Mouse (Mus musculus) testis, adult 2 months (tissue): ENCODE measurements around the gene Krt20.

Experiments used
- CTCF ChIP-seq: fragments of 200-500 bp; IDR thresholded peaks from 2 replicates; pipeline ENCODE4 v1.5.1; 2012; ENCODE audit warnings: low read depth, mild to moderate bottlenecking, inconsistent platforms, low read length, moderate library complexity; ENCODE audit not compliant: control insufficient read depth, insufficient read depth, insufficient replicate concordance
- POLR2A ChIP-seq: fragments of 200-500 bp; IDR thresholded peaks from 2 replicates; pipeline ENCODE4 v1.6.1; 2012; ENCODE audit warnings: low read depth, mild to moderate bottlenecking, inconsistent platforms, low read length, moderate library complexity; ENCODE audit not compliant: control insufficient read depth

GRCm38 (mm10) chr11:99406186-99406585 lies 31.8 kb downstream of the Krt20 start:
- TF ChIP-seq CTCF (no peak), POLR2A (no peak)
